Mouse (Mus musculus) lung, embryonic 14.5 days (tissue): ENCODE results near the gene Btbd9. TPM values are rescaled to one million over a fixed set of nuclear protein-coding genes. Genes with fewer than 3 reads are reported as not detected.

Experiments
- ATAC-seq: fragments of 200-750 bp; cut with Nextera tagmentation; 2 replicates; pipeline ENCODE4 v1.8.0; 2017; ENCODE audit warnings: mild to moderate bottlenecking, moderate TSS enrichment, moderate library complexity; ENCODE audit not compliant: insufficient read depth
- DNase-seq: peaks from one replicate; pipeline ENCODE4 v3.0.0-alpha.2; 2015
- H3K27ac ChIP-seq: fragments of 300-500 bp; sonication (generic); 2 replicates; pipeline ENCODE4 v1.5.1; 2014; ENCODE audit warnings: low read depth, mild to moderate bottlenecking, moderate library complexity
- H3K27me3 ChIP-seq: fragments of 300-500 bp; sonication (generic); 2 replicates; pipeline ENCODE4 v1.6.1; 2014; ENCODE audit warnings: low read length, control low read depth; ENCODE audit not compliant: insufficient read depth
- H3K36me3 ChIP-seq: fragments of 300-500 bp; sonication (generic); 2 replicates; pipeline ENCODE4 v1.6.1; 2014; ENCODE audit warnings: control low read depth; ENCODE audit not compliant: insufficient read depth
- H3K4me1 ChIP-seq: fragments of 300-500 bp; sonication (generic); 2 replicates; pipeline ENCODE4 v1.6.1; 2014; ENCODE audit warnings: antibody characterized with exemption, control low read depth; ENCODE audit not compliant: insufficient read depth
- H3K4me2 ChIP-seq: fragments of 300-500 bp; sonication (generic); 2 replicates; pipeline ENCODE4 v1.6.1; 2014; ENCODE audit warnings: mild to moderate bottlenecking
- H3K4me3 ChIP-seq: fragments of 300-500 bp; sonication (generic); 2 replicates; pipeline ENCODE4 v1.5.1; 2014; ENCODE audit warnings: low read depth, low read length
- H3K9ac ChIP-seq: fragments of 300-500 bp; sonication (generic); 2 replicates; pipeline ENCODE4 v1.6.1; 2014
- H3K9me3 ChIP-seq: fragments of 300-500 bp; sonication (generic); 2 replicates; pipeline ENCODE4 v1.6.1; 2016; ENCODE audit warnings: low read depth, low read length, control low read depth
- CTCF ChIP-seq: IDR thresholded peaks from 2 replicates; pipeline ENCODE4 v1.5.1; 2016; ENCODE audit warnings: antibody characterized with exemption, low read depth
- WGBS: fragments of 180-500 bp; shearing (Covaris S2); extraction: QIAGEN DNeasy Blood & Tissue Kit; methylation state at CpG from one replicate; pipeline ENCODE4 v1.1.7; 2014; 5-methylcytosine and 5-hydroxymethylcytosine counted together
- polyA plus RNA-seq: library from polyadenylated mRNA; unstranded; fragments of >200 nt; fragmentation: Nextera tagmentation; extraction: Ambion mirVana; gene quantifications from 2 replicates; pipeline ENCODE4 v1.2.1, GENCODE M21; 2014

Gene Btbd9
- polyA plus RNA-seq, 1 experiment from 2014 or later: 51.8 TPM

DNA sequence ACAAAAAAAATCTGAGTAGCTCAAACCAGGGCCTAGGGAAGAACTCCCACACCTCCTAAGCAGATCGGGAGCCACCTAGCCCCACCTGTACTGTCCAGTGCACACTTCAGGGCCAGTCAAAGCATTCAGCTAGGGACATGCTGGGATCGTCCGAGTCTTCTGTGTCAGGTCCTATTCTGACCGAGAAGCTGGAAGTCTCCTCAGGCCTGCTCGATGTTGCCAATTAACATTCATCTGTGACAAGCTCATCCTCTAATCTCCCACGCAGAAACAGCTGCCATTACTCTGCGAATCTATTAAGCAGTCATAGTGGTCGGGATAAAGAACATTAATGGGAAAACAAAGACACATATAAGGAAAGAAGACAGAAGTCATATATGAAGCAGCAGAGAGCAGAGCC, 106.0 kb downstream of the Btbd9 start:
- no peak for ATAC-seq
- H3K27me3 ChIP-seq: no peaks in the 10 kb centered on the region
- peak overlapping the region; percentile 25; the same call in 1 of the 2 replicates for H3K27ac ChIP-seq
- DNase-seq: no peak
- no peak overlapping the region for H3K4me3 ChIP-seq
- 36% methylated on average over 8 of the region's 8 CpGs for WGBS
- TF ChIP-seq CTCF: no peak
- H3K36me3 ChIP-seq: no peaks in the 10 kb centered on the region
- H3K9ac ChIP-seq: no peak overlapping the region
- no peaks in the 10 kb centered on the region for H3K9me3 ChIP-seq
- H3K4me2 ChIP-seq: no peak overlapping the region
- peaks cover 29% of the 10 kb centered on the region for H3K4me1 ChIP-seq

DNA sequence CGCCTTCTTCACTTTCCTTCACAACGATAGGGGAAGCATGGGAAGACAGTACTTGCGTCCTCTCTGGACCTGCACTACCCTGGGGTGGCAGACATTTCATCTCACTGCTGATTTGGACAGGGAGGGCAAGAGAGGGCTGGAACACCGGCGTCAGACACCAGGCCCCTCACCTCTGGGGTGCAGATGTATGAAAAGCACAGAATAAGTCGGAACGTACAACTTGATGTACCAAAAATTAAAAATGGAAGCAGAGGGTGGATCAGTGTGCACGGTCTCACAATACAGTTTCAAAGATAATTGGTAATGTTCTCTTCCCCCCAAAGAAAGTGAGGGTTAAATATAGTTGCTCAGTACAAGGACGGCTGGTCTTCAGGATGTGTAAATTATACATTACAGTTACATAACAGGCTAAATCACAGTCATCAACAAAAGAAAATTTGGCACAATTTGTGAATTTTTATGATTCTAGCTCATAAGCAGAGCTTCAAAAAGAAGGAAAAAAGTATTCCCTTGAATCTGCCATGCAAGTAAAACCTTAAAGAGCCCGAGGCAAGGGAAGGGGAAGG, 106.7 kb downstream of the Btbd9 start:
- Histone ChIP-seq H3K4me1 (peaks cover 35% of the 10 kb centered on the region), H3K4me3 (no peak overlapping the region), H3K27ac (no peak overlapping the region), H3K9me3 (no peaks in the 10 kb centered on the region), H3K27me3 (no peaks in the 10 kb centered on the region), H3K4me2 (no peak overlapping the region), H3K36me3 (no peaks in the 10 kb centered on the region), H3K9ac (no peak overlapping the region)
- no peak for ATAC-seq
- WGBS: 70% methylated on average over 10 of the region's 10 CpGs
- DNase-seq: no peak
- no peak for TF ChIP-seq CTCF

DNA sequence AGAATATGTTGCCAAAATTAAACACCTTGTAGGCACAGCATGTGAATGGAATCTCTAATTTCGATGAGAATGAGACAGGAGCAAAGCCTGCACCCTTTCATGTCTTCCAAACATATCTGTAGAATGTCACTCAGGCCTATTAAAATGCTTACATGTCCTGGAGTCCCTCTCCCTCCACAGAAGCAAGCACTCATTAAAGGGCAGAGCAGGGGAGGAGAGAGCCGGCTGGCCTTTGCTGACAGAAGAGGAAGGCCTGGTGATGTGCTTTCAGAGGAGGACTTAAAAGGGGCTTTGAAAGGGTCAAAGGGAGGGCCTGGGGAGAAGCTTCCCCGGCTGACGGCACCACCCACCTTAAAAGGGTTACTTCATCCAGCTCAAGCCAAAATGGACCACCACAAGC, 107.9 kb downstream of the Btbd9 start:
- TF ChIP-seq CTCF: no peak
- Histone ChIP-seq H3K9ac (no peak overlapping the region; the same call in 1 of the 2 replicates), H3K4me2 (0 out of 2 replicates have a peak overlapping the region, but pooled peaks have one; percentile 43), H3K9me3 (no peaks in the 10 kb centered on the region), H3K4me3 (no peak overlapping the region), H3K27ac (no peak overlapping the region), H3K4me1 (peaks cover 37% of the 10 kb centered on the region), H3K27me3 (no peaks in the 10 kb centered on the region), H3K36me3 (no peaks in the 10 kb centered on the region)
- WGBS: 19% methylated on average over 4 of the region's 4 CpGs
- no peak for DNase-seq
- no peak for ATAC-seq

DNA sequence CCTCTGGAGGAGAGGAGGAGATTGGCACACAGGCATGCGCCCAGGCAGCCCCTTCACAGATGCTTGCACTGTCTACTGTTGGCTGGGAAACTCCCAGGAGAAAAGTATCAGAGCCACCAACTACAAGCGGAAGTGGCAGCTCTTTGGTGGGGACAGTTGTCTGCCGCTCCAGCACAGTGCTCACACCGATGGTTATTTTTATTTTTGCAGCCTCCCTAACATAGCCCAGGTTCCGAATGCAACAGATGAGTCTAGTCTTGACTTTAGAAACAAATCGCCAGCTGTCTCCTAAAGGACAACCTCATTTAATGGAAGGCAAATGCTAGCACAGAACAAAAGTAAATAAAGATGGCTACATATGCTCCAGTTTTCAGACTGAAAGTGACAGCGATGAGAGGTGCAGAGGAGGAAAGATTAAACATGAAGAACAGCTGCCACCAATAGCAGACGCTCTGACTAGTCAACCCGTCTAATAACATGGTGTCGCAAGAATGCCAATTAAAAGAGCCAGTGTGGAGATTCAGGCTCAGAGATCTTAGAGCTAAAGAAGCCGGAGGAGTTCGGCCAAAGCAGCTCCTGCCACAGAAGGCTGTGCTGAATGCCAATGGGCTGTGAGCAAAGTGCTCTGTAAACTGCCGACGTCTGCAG, 108.6 kb downstream of the Btbd9 start:
- ATAC-seq (peak; percentile 50), DNase-seq (peak; percentile 70)
- Histone ChIP-seq H3K9ac (no peak overlapping the region), H3K27ac (peak overlapping the region; percentile 52; the same call in 1 of the 2 replicates), H3K9me3 (no peaks in the 10 kb centered on the region), H3K4me3 (no peak overlapping the region), H3K36me3 (no peaks in the 10 kb centered on the region), H3K27me3 (no peaks in the 10 kb centered on the region), H3K4me1 (peaks cover 37% of the 10 kb centered on the region), H3K4me2 (peak overlapping the region; percentile 43)
- WGBS: 26% methylated on average over 14 of the region's 14 CpGs
- TF ChIP-seq CTCF: no peak

DNA sequence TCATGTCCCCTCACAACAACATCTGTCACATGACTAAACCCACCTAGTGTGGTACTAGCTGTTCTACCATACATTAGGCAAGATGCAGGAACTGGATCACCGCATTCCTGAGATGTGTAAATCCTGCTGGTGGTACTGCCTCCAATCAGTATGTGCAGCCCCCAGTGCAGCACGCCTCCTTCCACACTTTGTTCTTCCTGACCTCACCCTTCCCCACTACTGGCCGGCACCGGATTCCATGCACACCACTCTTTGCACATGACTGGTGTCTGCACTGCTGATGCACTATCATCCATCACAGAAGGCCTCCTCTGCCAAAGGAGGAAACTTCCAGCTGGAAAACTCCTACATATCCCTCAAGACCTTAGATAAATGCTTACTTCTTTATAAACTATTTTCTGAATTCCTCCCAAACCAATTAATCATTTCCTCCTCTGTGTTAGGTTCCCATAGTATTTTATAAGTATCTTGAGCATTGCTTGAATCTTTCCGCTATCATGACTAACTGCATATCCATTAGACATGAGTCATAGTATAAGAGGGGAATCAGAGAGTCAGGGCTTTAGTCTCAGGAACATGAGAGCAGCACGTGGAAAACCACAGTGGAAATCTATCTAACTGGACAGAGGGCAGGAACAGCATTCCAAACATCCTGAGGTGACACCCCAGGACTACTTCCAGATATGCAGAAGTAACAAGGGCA, 111.1 kb downstream of the Btbd9 start:
- Histone ChIP-seq H3K27ac (no peak overlapping the region), H3K4me2 (no peak overlapping the region)
- peak; percentile 56 for DNase-seq

DNA sequence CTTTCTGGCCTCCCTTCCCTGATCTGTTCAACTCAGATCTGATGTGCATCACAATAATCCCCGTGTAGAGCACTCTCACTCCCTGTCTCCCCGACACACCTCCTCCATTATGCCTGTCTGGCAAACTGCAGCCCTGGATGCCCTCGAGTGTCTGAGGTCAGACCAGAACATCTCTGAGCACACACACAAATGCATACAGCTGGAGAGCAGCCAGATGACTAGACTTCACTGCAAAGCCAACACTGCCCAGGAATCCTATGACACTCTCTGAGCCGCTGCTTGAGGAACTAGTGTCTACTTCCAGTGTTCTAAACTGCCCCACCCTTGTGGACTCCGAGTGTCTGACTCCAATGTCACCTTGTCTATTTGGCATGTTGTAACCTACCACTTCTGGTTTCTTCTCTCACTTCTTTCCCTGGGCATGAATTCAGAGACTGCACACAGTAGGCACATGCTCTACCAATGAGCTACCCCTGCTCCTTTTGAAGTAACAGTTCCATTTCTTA, 112.0 kb downstream of the Btbd9 start:
- ATAC-seq (no peak; the same call in 1 of the 2 replicates), DNase-seq (peak; percentile 56)
- Histone ChIP-seq H3K4me3 (no peak overlapping the region), H3K4me1 (peaks cover 31% of the 10 kb centered on the region), H3K9me3 (no peaks in the 10 kb centered on the region), H3K4me2 (no peak overlapping the region), H3K36me3 (no peaks in the 10 kb centered on the region), H3K9ac (no peak overlapping the region), H3K27ac (no peak overlapping the region), H3K27me3 (no peaks in the 10 kb centered on the region)
- no peak for TF ChIP-seq CTCF
- 26% methylated on average over 5 of the region's 5 CpGs for WGBS

More for the DNA sequence above, 111.1 kb downstream of the Btbd9 start:
- no peak overlapping the region for H3K4me3 ChIP-seq
- no peak for TF ChIP-seq CTCF
- 36% methylated on average over 6 of the region's 6 CpGs for WGBS
- no peaks in the 10 kb centered on the region for H3K9me3 ChIP-seq
- H3K9ac ChIP-seq: no peak overlapping the region
- ATAC-seq: 0 out of 2 replicates have a peak, but pooled peaks have one; percentile 32
- H3K27me3 ChIP-seq: no peaks in the 10 kb centered on the region
- no peaks in the 10 kb centered on the region for H3K36me3 ChIP-seq
- H3K4me1 ChIP-seq: peaks cover 31% of the 10 kb centered on the region
